Mouse (Mus musculus): ENCODE results near the gene Spout1. TPM values are rescaled to one million over a fixed set of nuclear protein-coding genes. Genes with fewer than 3 reads are reported as not detected.

Spout1 gene
- 19.9 to 23.6 TPM (median 22.6 TPM) in 4 replicates for total RNA-seq (2023; ENCODE audit: inconsistent age)

DNA sequence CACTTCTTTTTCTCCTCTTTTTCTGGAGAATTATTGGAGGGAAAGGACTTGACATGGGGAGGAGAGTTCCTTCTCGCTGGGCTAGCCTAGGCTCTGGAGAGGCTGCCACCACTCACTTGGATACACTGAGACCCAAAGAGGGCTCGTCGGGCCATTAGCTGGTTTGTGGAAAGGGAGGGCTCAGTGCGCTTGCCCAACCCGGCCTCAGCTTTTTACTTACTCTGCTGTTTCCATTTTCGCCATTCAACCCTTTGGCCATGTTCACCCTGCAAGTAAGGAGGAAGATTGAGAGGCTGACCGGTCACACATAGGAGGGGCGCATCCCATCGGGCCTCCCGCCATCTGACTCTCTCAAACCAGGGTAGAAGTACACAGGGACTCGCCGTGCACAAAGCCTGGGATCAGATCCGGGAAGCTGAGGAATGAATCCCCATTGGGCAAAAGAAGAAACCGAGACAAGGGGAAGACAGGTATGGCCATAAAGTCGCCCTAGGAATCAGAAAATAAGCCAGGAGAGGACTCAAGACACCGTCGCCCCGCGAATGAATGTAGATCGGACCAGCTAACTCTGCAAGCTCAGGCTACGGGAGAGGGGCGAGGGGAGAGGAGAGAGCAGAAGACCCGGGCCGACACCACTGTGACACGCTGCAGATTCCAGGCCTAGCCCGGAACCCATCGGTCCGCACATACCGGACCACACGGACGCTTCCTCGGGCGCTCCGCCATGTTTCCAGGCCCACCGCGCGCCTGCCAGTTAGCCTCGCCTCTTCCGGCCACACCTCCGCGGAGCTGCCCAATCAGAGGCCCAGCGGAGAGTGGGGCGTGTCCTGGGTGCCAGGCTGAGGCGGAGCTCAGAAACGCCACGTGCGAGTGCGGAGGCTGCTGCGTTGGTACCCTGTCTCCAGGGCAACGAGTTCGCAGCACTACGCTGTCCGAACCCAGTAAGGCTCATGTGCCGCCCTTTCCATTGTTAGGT lies at the start of gene Spout1:
Spout1 (minus strand) TSS at position 760 of the 976 bp plus-strand sequence.

DNA sequence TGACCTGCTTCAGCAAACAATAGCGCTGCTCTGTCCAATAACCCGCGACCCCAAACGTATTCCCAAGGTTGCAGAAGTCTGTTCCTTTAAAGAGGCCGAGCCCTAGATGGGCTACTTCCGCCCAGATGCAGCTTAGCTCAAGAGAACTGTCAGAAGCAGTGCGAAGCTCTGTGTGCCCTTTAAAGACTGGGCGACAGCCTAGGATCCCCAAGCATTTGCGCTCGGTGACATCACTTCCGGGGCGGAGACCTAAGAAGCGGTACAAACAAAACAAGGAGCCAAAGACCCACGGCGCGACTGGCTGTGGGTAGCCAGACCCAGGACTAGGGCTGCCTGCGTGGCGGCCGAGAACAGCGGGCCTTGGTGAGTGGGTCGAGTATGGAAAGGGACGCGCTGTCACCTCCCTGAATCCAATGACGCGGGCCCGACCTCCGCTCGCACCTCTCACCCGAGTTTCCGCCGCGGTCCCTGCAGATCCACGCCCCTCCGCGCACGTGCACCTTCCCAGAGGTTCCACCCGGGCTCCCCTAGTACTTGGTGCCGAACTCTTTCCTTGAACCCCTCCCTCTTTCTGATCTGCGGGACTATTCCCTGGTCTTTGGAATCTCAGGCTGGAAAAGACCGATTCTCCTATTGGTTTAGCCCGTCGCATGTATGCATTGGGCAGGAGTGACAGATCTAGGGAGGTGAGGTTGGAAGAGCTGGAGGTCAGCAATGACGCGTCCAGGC lies 27.5 kb upstream of the Spout1 start, which contains the start of gene Kyat1:
Kyat1 (minus strand) TSS at position 219 of the 729 bp plus-strand sequence.

DNA sequence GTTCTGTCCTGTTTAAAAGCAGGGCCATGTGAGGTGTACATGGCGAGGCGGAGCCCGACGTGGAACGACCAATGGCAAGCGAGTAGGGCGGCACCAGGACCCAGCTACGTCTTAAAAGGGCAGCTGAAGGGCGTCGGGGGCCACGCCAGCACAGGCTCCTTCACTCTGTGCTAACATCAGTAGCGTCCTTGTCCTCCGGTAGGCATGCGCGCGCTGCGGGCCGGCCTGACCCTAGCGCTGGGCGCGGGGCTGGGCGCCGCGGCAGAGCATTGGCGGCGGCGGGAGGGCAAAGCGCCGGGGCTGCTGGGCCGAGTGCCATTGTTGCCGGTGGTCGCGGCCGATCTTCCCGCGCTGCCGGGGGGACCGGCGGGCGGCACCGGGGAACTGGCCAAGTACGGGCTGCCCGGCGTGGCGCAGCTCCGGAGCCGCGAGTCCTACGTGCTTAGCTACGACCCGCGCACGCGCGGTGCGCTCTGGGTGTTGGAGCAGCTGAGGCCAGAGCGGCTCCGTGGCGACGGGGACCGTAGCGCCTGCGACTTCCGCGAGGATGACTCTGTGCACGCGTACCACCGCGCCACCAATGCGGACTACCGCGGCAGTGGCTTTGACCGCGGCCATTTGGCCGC lies 6.8 kb downstream of the Spout1 start, which contains the start of gene Endog:
Endog (plus strand) TSS at position 123 of the 626 bp plus-strand sequence.

DNA sequence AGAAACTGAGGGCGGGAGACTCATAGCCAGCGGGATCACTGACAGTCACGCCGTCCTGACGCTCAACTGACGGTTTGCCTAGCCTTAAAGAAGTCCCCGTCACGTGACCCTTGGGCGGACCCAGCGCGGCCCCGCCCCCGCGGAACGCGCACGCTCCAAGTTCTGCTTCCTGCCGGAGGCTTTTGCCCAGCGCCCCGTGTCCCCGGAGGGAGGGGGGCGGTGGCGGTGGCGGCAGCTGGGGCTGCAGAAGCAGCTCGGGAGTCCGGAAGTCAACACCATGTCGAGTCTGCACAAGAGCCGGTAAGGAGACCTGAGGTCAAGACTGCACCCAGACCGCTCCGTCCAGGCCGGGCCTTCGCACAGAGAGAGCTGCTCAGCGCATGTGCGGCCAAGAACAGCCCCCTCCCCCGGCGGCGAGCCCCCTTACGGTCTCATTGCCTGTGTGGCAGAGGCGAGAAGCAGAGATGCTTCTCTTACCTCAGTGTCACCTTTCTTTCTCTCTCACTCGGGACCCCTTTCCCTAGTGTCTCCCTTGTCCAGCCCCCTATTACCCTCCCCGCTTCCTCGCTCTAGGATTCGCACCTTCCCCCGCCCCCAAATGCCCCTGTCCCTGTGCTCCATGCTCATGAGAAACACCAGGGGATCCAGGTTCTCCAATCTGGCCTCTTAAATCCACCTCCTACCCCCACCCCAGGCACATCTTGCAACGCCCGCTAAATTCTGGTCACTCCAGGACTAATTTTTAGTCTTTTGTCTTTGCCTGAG lies 44.5 kb downstream of the Spout1 start, which contains the start of gene Tbc1d13:
Tbc1d13 (plus strand) TSS at position 134 of the 765 bp plus-strand sequence.

DNA sequence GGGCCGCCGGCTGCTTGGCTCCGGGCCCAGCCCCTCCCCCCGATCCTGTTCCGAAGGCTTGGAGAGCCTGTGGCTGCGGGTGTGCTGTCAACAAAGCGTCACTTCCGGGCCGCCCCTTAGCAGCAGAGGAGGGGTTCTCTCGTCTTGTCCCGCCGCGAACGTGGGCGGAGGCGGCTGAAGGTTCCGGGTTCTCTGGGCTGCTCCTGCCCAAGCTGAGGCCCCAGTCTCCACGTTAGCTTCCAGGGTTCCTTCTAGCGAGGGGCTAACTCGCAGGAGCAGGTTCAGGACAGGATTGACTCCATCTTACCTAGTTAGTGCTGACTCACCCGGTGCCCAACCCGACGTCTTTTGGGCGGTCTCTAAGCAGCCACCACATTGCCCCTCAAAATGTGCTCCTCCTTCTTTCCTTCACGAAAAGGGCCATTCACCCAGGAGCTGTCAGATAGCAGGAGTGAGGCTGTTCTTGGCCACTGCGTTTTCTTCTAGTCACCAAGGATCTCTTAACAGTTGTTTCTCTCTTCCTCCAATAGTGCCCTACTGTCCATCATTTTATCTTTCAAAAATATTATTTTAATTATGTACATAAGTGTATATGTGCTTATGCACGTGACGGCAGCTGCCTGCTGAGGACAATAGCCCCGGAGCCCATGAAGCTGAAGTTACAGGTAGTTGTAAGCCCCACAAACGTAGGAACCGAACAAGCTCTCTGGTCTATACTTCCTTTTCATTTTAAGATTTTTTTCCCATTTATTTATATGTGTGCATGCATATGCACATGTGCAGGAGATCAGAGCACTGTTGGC lies 53.6 kb downstream of the Spout1 start, which contains the start of gene Zer1:
Zer1 (minus strand) TSS at position 114 of the 803 bp plus-strand sequence.

Other genes starting within 250 kb of the Spout1 start
- 67.7 to 79.2 TPM (median 77.4 TPM) in 4 replicates for gene Gle1, start 243.0 kb downstream of the Spout1 start, total RNA-seq (2023; ENCODE audit: inconsistent age)
- 255 to 325 TPM (median 308 TPM) in 4 replicates for gene Sptan1, start 212.9 kb downstream of the Spout1 start, total RNA-seq (2023; ENCODE audit: inconsistent age)
- gene Wdr34, start 129.6 kb downstream of the Spout1 start, total RNA-seq (2023; ENCODE audit: inconsistent age), result 2.5 to 4.4 TPM (median 2.8 TPM) in 4 replicates
- 251 to 275 TPM (median 261 TPM) in 4 replicates for gene Set, start 121.1 kb downstream of the Spout1 start, total RNA-seq (2023; ENCODE audit: inconsistent age)
- 0.87 to 2.3 TPM (median 1.7 TPM) in 4 replicates for gene Pkn3, start 100.8 kb downstream of the Spout1 start, total RNA-seq (2023; ENCODE audit: inconsistent age)
- gene Zdhhc12, start 84.8 kb downstream of the Spout1 start, total RNA-seq (2023; ENCODE audit: inconsistent age), result 14.2 to 18.4 TPM (median 15.7 TPM) in 4 replicates
- gene Zer1, start 53.9 kb downstream of the Spout1 start, total RNA-seq (2023; ENCODE audit: inconsistent age), result 67.6 to 74.2 TPM (median 71.0 TPM) in 4 replicates
- gene Tbc1d13, start 44.7 kb downstream of the Spout1 start, total RNA-seq (2023; ENCODE audit: inconsistent age), result 39.1 to 46.0 TPM (median 41.8 TPM) in 4 replicates
- gene Endog, start 7.0 kb downstream of the Spout1 start, total RNA-seq (2023; ENCODE audit: inconsistent age), result 8.8 to 9.3 TPM (median 9.1 TPM) in 4 replicates
- gene Kyat1, start 27.4 kb upstream of the Spout1 start, total RNA-seq (2023; ENCODE audit: inconsistent age), result 7.4 to 11.1 TPM (median 7.9 TPM) in 4 replicates
- 26.7 to 32.9 TPM (median 28.9 TPM) in 4 replicates for gene Lrrc8a, start 59.3 kb upstream of the Spout1 start, total RNA-seq (2023; ENCODE audit: inconsistent age)
- gene Gm28035, start 62.1 kb upstream of the Spout1 start, total RNA-seq (2023; ENCODE audit: inconsistent age), result 0.90 to 5.9 TPM (median 3.4 TPM) in 4 replicates
- 4.9 to 10.3 TPM (median 8.9 TPM) in 4 replicates for gene Phyhd1, start 87.7 kb upstream of the Spout1 start, total RNA-seq (2023; ENCODE audit: inconsistent age)
- gene Gm28038, start 102.6 kb upstream of the Spout1 start, total RNA-seq (2023; ENCODE audit: inconsistent age), result 3.3 TPM in 1 of 4 replicates, not detected in the others
- 8.1 to 11.2 TPM (median 9.9 TPM) in 4 replicates for gene Dolk, start 107.9 kb upstream of the Spout1 start, total RNA-seq (2023; ENCODE audit: inconsistent age)
- gene Nup188, start 107.9 kb upstream of the Spout1 start, total RNA-seq (2023; ENCODE audit: inconsistent age), result 50.2 to 59.9 TPM (median 55.0 TPM) in 4 replicates
- gene Sh3glb2, start 180.9 kb upstream of the Spout1 start, total RNA-seq (2023; ENCODE audit: inconsistent age), result 56.1 to 83.8 TPM (median 71.9 TPM) in 4 replicates
- 12.5 to 23.0 TPM (median 18.0 TPM) in 4 replicates for gene Miga2, start 185.8 kb upstream of the Spout1 start, total RNA-seq (2023; ENCODE audit: inconsistent age)
- 17.4 to 23.5 TPM (median 19.5 TPM) in 4 replicates for gene Dolpp1, start 213.8 kb upstream of the Spout1 start, total RNA-seq (2023; ENCODE audit: inconsistent age)
- gene Crat, start 237.4 kb upstream of the Spout1 start, total RNA-seq (2023; ENCODE audit: inconsistent age), result 20.2 to 34.2 TPM (median 25.9 TPM) in 4 replicates
- gene Ptpa, start 237.6 kb upstream of the Spout1 start, total RNA-seq (2023; ENCODE audit: inconsistent age), result 140 to 153 TPM (median 144 TPM) in 4 replicates